Mouse (Mus musculus) forebrain, postnatal 0 days (tissue): ENCODE measurements around the gene Nyap2. TPM values are rescaled to one million over a fixed set of nuclear protein-coding genes. Genes with fewer than 3 reads are reported as not detected.
"Not testable (repeated sequence)": the region's sequence is repeated elsewhere in the genome, so short reads cannot be mapped to it uniquely, and the experiment has no call there.

ENCODE experiments used
- ATAC-seq: fragments of 200-750 bp; cut with Nextera tagmentation; 2 replicates; pipeline ENCODE4 v1.8.0; 2017; ENCODE audit warnings: mild to moderate bottlenecking, moderate library complexity
- DNase-seq: peaks from one replicate; pipeline ENCODE4 v3.0.0-alpha.2; 2015
- H3K27ac ChIP-seq: fragments of 300-500 bp; sonication (generic); 2 replicates; pipeline ENCODE4 v1.5.1; 2014; ENCODE audit warnings: low read depth, mild to moderate bottlenecking, antibody characterized with exemption, low read length, moderate library complexity, mixed read lengths
- H3K27me3 ChIP-seq: fragments of 300-500 bp; sonication (generic); 2 replicates; pipeline ENCODE4 v1.6.1; 2014; ENCODE audit warnings: mild to moderate bottlenecking, low read length, mixed read lengths; ENCODE audit not compliant: insufficient read depth
- H3K36me3 ChIP-seq: fragments of 300-500 bp; sonication (generic); 2 replicates; pipeline ENCODE4 v1.6.1; 2014; ENCODE audit warnings: mild to moderate bottlenecking, moderate library complexity; ENCODE audit not compliant: insufficient read depth
- H3K4me1 ChIP-seq: fragments of 300-500 bp; sonication (generic); 2 replicates; pipeline ENCODE4 v1.6.1; 2014; ENCODE audit warnings: antibody characterized with exemption; ENCODE audit not compliant: insufficient read depth
- H3K4me2 ChIP-seq: fragments of 300-500 bp; sonication (generic); 2 replicates; pipeline ENCODE4 v1.6.1; 2014; ENCODE audit warnings: low read depth, mild to moderate bottlenecking, moderate library complexity
- H3K4me3 ChIP-seq: fragments of 300-500 bp; sonication (generic); 2 replicates; pipeline ENCODE4 v1.5.1; 2014; ENCODE audit warnings: low read depth, low read length, mixed read lengths
- H3K9ac ChIP-seq: fragments of 300-500 bp; sonication (generic); 2 replicates; pipeline ENCODE4 v1.6.1; 2014; ENCODE audit warnings: mild to moderate bottlenecking
- H3K9me3 ChIP-seq: fragments of 300-500 bp; sonication (generic); 2 replicates; pipeline ENCODE4 v1.6.1; 2016; ENCODE audit warnings: low read length
- CTCF ChIP-seq: sonication (generic); IDR thresholded peaks from 2 replicates; pipeline ENCODE4 v1.5.1; 2016; ENCODE audit warnings: antibody characterized with exemption, control low read depth, low read depth
- WGBS: fragments of 180-500 bp; shearing (Covaris S2); extraction: QIAGEN DNeasy Blood & Tissue Kit; methylation state at CpG from one replicate; pipeline ENCODE4 v1.1.7; 2014; 5-methylcytosine and 5-hydroxymethylcytosine counted together
- polyA plus RNA-seq: library from polyadenylated mRNA; unstranded; fragments of >200 nt; fragmentation: Nextera tagmentation; extraction: Ambion mirVana; gene quantifications from 2 replicates; pipeline ENCODE4 v1.2.1, GENCODE M21; 2015
- total RNA-seq: library from RNA; depleted of rRNA; stranded (reverse); fragments of >200 nt; gene quantifications from 2 replicates; pipeline ENCODE4 v1.2.3, GENCODE M21; 2014

Gene Nyap2
- total and polyA plus RNA-seq, 2 experiments from 2014 or later, result 6.3 to 32.8 TPM

- DNase-seq (no peak), ATAC-seq (no peak; the same call in 1 of the 2 replicates)
- no peak overlapping the region for H3K27ac ChIP-seq
- TF ChIP-seq CTCF, result no peak
- H3K4me2 ChIP-seq, result no peak overlapping the region
- no peak overlapping the region for H3K4me3 ChIP-seq
- H3K4me1 ChIP-seq, result no peaks in the 10 kb centered on the region
- H3K36me3 ChIP-seq, result no peaks in the 10 kb centered on the region
- H3K9ac ChIP-seq, result no peak overlapping the region
- H3K9me3 ChIP-seq, result no peaks in the 10 kb centered on the region
- no peaks in the 10 kb centered on the region for H3K27me3 ChIP-seq
- 69% methylated on average over 1 of the region's 1 CpGs for WGBS
Measured at GRCm38 (mm10) chr1:81173303-81173702, 96.6 kb downstream of the Nyap2 start.

GRCm38 (mm10) chr1:81179725-81180124 is 103.0 kb downstream of the Nyap2 start:
- H3K36me3 ChIP-seq, result no peaks in the 10 kb centered on the region
- no peaks in the 10 kb centered on the region for H3K9me3 ChIP-seq
- no peaks in the 10 kb centered on the region for H3K4me1 ChIP-seq
- no peak for ATAC-seq
- TF ChIP-seq CTCF, result no peak
- WGBS, result 86% methylated on average over 4 of the region's 4 CpGs
- no peak overlapping the region for H3K4me3 ChIP-seq
- no peak overlapping the region for H3K27ac ChIP-seq
- H3K4me2 ChIP-seq, result no peak overlapping the region
- no peak overlapping the region for H3K9ac ChIP-seq
- no peaks in the 10 kb centered on the region for H3K27me3 ChIP-seq
- no peak for DNase-seq

GRCm38 (mm10) chr1:81180686-81181085 is 103.9 kb downstream of the Nyap2 start:
- H3K4me3 ChIP-seq, result no peak overlapping the region
- TF ChIP-seq CTCF, result no peak
- H3K4me1 ChIP-seq, result no peaks in the 10 kb centered on the region
- 81% methylated on average over 3 of the region's 3 CpGs for WGBS
- ATAC-seq (no peak), DNase-seq (no peak)
- no peaks in the 10 kb centered on the region for H3K27me3 ChIP-seq
- H3K36me3 ChIP-seq, result no peaks in the 10 kb centered on the region
- no peak overlapping the region for H3K9ac ChIP-seq
- H3K9me3 ChIP-seq, result no peaks in the 10 kb centered on the region
- H3K27ac ChIP-seq, result no peak overlapping the region
- no peak overlapping the region for H3K4me2 ChIP-seq

- Histone ChIP-seq H3K4me2 (no peak overlapping the region), H3K4me1 (no peaks in the 10 kb centered on the region), H3K27me3 (no peaks in the 10 kb centered on the region), H3K4me3 (no peak overlapping the region), H3K36me3 (no peaks in the 10 kb centered on the region), H3K27ac (no peak overlapping the region), H3K9me3 (no peaks in the 10 kb centered on the region), H3K9ac (no peak overlapping the region)
- DNase-seq (no peak), ATAC-seq (no peak)
- no peak for TF ChIP-seq CTCF
- WGBS, result 87% methylated on average over 2 of the region's 2 CpGs
Measured at GRCm38 (mm10) chr1:81209536-81209935, 132.8 kb downstream of the Nyap2 start.

GRCm38 (mm10) chr1:81211491-81211890 is 134.7 kb downstream of the Nyap2 start:
- DNase-seq (no peak), ATAC-seq (no peak)
- H3K9me3 ChIP-seq, result no peaks in the 10 kb centered on the region
- H3K36me3 ChIP-seq, result no peaks in the 10 kb centered on the region
- TF ChIP-seq CTCF, result no peak
- no peak overlapping the region for H3K9ac ChIP-seq
- WGBS, result 66% methylated on average over 4 of the region's 4 CpGs
- H3K4me3 ChIP-seq, result no peak overlapping the region
- no peaks in the 10 kb centered on the region for H3K27me3 ChIP-seq
- H3K4me1 ChIP-seq, result no peaks in the 10 kb centered on the region
- no peak overlapping the region for H3K27ac ChIP-seq
- no peak overlapping the region for H3K4me2 ChIP-seq

GRCm38 (mm10) chr1:81219790-81220189 is 143.0 kb downstream of the Nyap2 start:
- no peak for DNase-seq
- no peaks in the 10 kb centered on the region for H3K9me3 ChIP-seq
- WGBS, result 31% methylated on average over 1 of the region's 1 CpGs

GRCm38 (mm10) chr1:81231759-81232406 is 155.1 kb downstream of the Nyap2 start:
- Histone ChIP-seq H3K4me3 (no peak overlapping the region), H3K27ac (no peak overlapping the region), H3K9ac (no peak overlapping the region), H3K27me3 (no peaks in the 10 kb centered on the region), H3K4me1 (no peaks in the 10 kb centered on the region), H3K9me3 (no peaks in the 10 kb centered on the region), H3K36me3 (no peaks in the 10 kb centered on the region), H3K4me2 (no peak overlapping the region)
- 16% methylated on average over 2 of the region's 2 CpGs for WGBS
- ATAC-seq (no peak), DNase-seq (no peak)
- no peak for TF ChIP-seq CTCF

More at GRCm38 (mm10) chr1:81219790-81220189, 143.0 kb downstream of the Nyap2 start:
- H3K27ac ChIP-seq, result no peak overlapping the region
- TF ChIP-seq CTCF, result no peak
- H3K4me2 ChIP-seq, result no peak overlapping the region
- H3K4me1 ChIP-seq, result no peaks in the 10 kb centered on the region
- no peak overlapping the region for H3K9ac ChIP-seq
- no peaks in the 10 kb centered on the region for H3K36me3 ChIP-seq
- no peaks in the 10 kb centered on the region for H3K27me3 ChIP-seq
- ATAC-seq, result no peak
- H3K4me3 ChIP-seq, result no peak overlapping the region

- 42% methylated on average over 5 of the region's 5 CpGs for WGBS
- not testable (repeated sequence) for H3K9me3 ChIP-seq, H3K36me3 ChIP-seq, DNase-seq, H3K4me2 ChIP-seq, H3K4me3 ChIP-seq, H3K4me1 ChIP-seq, ATAC-seq, H3K27ac ChIP-seq, H3K27me3 ChIP-seq, H3K9ac ChIP-seq
Measured at GRCm38 (mm10) chr1:81232407-81232789, 155.6 kb downstream of the Nyap2 start.
